Mouse (Mus musculus) spleen, postnatal 36 days (tissue): ENCODE results near the gene Rptor.

Experiments used
- DNase-seq, 2 experiments: peaks; one replicate each; pipeline ENCODE4 v3.0.0; 2022; ENCODE audit warnings: low spot score in 2 of 2, mixed read lengths in 1 of 2

Rptor gene

DNA sequence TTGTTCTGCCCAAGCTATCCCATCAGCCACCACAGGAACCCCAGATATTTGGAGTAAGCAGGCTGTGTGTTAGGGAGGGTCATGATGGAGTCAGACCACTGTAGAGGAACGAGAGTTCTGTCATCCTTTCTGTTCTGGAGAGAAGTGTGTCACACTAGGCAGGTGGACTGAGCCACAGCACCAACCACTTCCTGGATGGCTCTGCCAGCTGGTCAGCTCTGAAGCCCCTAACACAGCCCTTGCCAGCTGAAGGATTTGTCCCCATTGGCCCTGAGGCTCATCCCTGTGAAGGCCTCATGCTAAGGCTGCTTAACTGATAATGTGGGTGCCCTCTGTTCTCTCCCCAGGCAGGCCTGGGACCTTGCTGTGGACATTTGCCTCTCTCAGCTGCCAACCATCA lies 208.9 kb downstream of the Rptor start:
- no peak for DNase-seq

- DNase-seq: no peak
These were observed 209.4 kb downstream of the Rptor start for GRCm38 (mm10) chr11:119812093-119812492.

- DNase-seq: no peak
These were observed 211.4 kb downstream of the Rptor start for GRCm38 (mm10) chr11:119814035-119814558.

GRCm38 (mm10) chr11:119816798-119817361 lies 214.2 kb downstream of the Rptor start:
- no peak for DNase-seq

DNA sequence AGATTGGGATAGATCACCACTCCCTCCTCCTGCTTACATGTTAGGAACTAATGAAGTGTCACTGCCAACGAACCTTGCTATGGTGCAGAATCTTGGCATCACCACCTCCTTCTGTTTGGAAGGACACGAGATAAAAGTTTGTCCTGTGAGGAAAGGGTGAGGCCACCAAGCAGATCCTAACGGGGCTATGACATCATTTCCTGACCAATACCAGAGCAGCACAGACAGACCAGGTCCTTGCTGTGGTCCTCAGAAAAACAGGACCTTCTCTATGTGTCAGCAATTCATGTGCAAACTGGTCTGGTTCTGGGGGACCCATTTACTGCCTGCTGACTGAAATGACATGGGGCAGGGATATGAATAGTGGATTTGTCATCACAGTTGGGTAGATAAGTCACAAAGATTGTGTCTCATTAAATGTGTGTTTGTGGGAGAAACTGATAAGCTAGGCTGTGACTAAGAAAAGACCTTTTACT lies 214.7 kb downstream of the Rptor start:
- no peak for DNase-seq

DNA sequence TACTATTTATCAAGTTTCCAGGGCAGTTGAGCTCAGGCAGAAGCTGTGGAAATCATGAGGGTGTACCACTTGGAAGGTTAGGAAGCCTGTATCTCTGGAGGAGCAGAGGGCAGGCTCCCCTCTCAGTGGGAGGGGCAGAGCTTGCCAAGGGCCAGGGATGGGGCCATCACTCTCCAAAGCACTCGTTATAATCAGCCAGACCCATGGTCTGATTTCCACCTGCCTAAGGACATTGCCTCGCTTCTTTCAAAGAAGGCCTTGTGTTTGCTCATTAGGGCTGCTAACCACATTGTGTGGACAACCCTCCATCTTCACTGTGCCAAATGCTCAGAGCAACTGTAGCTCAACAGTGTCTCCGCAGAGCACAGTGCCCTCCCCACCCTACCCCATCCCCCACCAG lies 215.2 kb downstream of the Rptor start:
- no peak for DNase-seq

DNA sequence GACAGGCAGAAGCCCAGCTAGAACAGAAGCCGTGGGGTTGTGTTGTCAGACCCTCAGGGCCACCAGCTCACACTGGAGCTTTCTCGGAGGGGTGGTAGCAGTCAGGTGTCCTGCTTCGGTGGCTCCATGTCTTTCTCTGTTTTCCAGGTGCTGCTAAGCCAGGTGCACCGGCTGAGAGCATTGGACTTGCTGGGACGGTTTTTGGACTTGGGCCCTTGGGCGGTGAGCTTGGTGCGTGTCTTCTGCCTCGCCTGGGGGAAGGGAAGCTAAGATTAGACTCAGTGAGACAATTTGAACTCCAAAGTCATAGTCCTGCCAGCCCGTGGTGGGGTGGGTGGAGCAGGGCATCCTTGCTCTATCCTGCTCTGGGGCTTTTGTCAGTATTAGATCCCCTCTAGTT lies 218.8 kb downstream of the Rptor start:
- DNase-seq: no peak

DNA sequence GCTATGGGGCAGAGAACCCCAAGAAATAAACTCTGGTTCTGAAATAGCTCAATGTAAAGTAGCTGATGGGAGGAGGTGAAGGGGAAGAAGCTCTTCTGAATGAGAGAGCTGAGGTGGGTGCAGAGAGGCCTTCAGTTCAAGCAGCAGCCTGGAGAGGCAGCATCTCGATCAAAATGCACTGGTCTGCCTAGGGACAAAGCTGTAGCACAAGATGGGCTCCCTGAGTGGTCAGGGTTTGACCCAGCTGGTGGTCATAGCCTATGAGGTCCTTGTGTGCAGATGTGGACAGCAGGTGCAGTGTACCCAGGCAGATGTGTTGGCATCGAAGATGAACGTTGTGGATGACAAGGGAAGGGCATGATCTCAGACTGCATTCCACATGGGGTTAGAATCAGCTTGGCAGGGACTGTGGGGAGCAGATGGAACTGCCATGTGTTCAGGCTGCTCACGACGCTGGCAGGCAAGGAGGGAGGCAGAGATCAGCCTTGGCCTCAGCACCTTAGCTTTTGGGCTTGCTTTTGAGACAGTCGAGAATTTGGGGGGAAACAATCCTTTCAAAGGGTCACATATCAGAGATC lies 221.5 kb downstream of the Rptor start:
- no peak for DNase-seq

GRCm38 (mm10) chr11:119825783-119826182 lies 223.1 kb downstream of the Rptor start:
- no peak for DNase-seq

- DNase-seq: no peak
These were observed 223.5 kb downstream of the Rptor start for GRCm38 (mm10) chr11:119826239-119826638.

DNA sequence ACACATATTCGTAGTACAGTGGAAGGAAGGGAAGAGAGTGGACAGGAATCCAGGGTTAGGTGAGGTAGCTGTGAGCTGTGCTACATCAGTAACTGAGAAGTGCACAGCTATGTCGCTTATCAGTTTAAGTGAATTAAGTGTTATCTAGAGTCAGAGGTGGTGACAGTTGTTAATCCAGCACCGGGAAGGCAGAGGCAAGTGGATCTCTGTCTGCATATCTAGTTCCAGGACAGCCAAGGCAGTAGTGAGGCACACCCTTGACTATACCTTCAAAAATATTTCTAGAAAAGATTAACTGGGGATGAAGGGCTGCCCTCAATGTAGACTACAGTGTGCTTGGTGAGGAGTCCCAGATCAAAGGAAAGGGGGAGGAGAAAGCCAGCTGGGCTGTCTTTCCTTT lies 226.4 kb downstream of the Rptor start:
- no peak for DNase-seq

- DNase-seq: no peak
These were observed 229.0 kb downstream of the Rptor start for GRCm38 (mm10) chr11:119831682-119832081.

DNA sequence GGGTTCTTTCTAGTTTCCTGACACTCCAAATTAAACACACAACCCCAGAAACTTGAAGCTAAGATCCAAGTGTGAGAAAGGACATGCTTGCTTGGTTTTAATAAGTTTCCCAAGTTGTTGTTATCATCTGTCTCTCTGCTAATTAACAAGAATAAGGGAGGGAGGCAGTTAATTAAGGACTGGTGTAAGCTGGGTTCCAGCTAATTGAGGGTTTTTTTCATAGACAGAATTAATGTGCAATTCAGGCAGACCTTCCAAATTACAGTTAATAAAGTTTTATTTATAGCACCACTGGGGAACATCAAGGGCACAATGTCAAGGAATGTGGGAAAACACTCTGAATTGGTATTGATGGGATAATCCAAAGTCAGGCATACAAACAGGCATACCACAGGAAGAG lies 230.6 kb downstream of the Rptor start:
- no peak for DNase-seq

DNA sequence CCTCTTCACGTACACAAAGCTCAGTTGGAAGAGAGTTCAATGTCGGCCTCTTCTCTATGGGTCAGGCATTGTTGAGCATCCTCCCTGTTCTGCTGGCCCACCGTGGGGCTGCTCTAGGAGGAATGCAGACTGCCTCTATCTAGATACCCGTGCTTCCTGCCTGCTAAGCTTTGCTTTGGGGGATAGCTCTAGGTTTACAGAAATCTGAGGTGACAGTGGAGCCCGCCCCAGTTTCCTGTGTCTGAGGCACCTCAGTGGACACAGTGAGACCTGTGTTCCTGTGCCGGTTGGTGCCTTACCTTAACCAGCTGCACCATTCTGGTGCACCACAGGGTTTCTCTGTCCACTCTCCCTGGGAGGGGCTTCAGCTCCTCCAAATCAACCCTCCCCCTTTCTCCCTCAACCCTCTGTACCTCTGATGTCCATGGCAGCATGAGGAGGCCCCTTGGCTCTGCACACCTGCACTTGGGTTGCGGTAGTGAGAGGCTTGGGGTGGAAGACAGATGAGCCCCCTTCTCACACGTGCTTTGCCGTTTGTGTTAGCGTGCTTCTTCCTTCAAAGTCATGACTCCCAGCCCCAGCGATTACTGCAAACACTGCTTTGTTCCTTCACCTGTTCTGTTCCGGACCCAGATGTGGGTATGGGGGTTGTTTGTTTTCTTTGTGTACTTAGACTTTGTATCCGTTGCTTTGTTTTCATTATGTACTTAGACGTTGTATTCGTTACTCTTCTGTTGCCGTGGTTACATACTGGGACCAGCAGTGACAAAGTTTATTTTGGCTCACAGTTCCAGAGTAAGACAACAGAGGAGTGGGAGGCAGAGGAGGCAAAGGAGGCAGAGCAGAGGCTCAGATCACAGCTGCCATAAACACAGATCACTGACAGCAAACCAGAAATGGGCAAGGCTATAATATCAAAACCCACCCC lies 231.4 kb downstream of the Rptor start:
- DNase-seq: no peak

- DNase-seq: no peak
These were observed 233.6 kb downstream of the Rptor start for GRCm38 (mm10) chr11:119836326-119836725.

DNA sequence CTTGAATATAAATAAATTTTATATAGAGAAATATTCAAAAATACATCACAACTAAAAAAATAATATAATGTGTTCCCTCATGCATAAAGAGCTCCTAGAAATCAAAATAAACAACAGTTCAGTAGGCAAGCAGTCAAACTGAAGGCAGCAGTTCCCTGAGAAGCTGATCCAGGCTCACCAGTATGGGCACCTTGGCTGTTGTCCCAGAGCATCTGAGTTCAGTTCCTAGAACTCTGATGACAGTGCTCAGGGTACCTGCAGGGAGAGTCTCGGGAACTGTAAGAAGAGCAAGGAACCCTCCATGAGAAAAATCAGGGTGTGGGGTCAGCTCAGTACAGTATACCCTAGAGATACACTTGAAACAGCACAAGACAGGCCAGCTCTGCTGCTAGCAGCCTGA lies 235.1 kb downstream of the Rptor start:
- DNase-seq: no peak

DNA sequence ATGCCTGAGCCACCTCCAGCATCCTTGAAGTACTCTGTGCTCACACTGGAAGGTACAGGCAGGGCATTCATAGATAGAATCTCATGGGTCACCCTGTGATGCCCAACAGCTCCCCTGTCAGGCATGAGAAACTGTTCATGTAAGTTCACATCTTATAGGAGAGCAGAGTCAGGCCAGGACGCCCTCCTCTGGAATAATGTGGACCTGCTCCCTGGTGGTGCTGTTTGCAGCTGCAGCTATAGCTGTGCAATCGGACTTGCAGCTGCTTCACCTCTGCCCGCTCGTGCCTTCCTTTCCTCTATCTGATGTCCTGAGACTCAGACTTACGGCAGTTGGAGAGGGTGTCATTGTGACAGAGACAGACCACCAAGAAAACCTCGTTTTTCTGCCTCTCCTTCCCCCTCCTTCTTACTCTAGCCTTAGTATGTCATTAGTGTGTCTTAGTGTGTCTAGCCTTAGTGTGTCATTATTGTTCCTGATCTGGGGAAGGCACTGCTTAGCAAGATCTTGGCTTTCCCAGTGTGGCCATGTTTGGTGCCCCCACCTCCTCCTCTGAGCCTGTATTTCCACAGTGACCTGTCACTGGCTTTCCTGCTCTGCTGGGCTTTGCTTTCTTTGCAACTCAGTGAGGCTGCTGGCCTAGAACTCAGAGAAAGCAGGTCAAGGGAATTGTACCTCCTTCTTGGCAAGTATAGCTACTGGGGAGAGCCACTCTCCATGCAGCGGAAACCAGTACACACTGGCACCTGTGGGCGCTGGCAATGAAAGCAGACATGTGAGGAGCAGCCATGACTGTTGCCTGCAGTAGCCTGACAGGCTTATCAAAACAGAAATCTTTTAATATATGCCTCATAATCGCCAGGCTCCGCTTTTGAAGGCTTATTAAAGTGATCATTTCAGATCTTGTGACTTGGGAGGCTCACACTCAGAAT lies 237.0 kb downstream of the Rptor start:
- DNase-seq: no peak

DNA sequence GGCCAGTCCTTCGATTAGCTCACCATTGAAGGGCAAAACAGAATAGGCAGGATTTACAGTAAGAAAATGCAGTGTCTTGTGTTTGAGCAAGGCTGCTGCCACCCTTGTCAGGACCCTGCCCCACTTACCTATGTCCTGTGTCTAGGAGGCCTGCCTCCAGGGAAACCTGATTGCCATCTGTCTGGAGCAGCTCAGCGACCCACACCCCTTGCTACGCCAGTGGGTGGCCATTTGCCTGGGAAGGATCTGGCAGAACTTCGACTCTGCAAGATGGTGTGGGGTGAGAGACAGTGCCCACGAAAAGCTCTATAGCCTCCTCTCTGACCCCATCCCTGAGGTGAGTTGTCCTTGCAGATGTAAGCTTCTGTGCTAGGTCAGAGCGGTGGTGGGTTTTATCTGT lies 243.9 kb downstream of the Rptor start:
- DNase-seq: no peak

GRCm38 (mm10) chr11:119847076-119847475 lies 244.4 kb downstream of the Rptor start:
- DNase-seq: peak; percentile 8 to 10

GRCm38 (mm10) chr11:119847569-119847968 lies 244.9 kb downstream of the Rptor start:
- DNase-seq: no peak

DNA sequence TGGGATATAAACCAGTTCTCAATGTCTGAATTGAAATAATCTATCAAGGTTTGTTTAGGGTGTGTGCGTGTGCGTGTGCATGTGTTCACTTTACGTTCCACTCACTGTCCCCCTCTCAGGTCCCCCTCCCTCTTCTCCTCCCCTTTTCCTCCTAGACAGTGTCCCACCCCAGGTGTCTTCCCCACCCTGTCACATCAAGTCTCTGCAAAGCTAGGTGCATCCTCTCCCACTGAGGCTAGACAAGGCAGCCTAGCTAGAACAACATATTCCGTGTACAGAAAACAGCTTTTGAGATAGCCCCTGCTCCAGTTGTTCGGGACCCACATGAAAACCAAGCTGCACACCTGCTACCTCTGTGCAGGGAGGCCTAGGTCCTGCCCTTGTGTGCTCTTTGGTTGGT lies 245.5 kb downstream of the Rptor start:
- no peak for DNase-seq
